In genomic region chr12:95589011-95589410, GRCm38 (mm10) we compare ENCODE assay signal across 26 mouse cellular contexts.
"Had no signal": no experiment of that assay in that cellular context is flagged by ENCODE, and none has a peak within 500 bp of the region (broad histone marks: within the 10 kb centered on the region; RNA-seq: fewer than 3 reads in every experiment).

No protein-coding gene starts in this region.

- H3K36me3 ChIP-seq: heart, embryonic 13.5 days; heart, embryonic 15.5 days; hindbrain, embryonic 13.5 days; hindbrain, embryonic 15.5 days; kidney, embryonic 15.5 days; limb, embryonic 13.5 days; limb, embryonic 15.5 days had no signal

- ATAC-seq: hindbrain, postnatal 0 days; intestine, embryonic 16.5 days had no signal

- H3K4me3 ChIP-seq: heart, adult 2 months; heart, embryonic 13.5 days; heart, embryonic 15.5 days; hindbrain, embryonic 13.5 days; hindbrain, embryonic 15.5 days; kidney, embryonic 15.5 days; limb, embryonic 13.5 days; limb, embryonic 15.5 days had no signal

- H3K27ac ChIP-seq: heart, adult 2 months; heart, embryonic 13.5 days; heart, embryonic 15.5 days; hindbrain, embryonic 13.5 days; hindbrain, embryonic 15.5 days; hindbrain, postnatal 0 days; kidney, embryonic 15.5 days; limb, embryonic 13.5 days; limb, embryonic 15.5 days; liver, embryonic 14.5 days had no signal

- H3K9ac ChIP-seq: heart, embryonic 13.5 days; heart, embryonic 15.5 days; hindbrain, embryonic 13.5 days; hindbrain, embryonic 15.5 days; kidney, embryonic 15.5 days; limb, embryonic 13.5 days; limb, embryonic 15.5 days; liver, embryonic 14.5 days had no signal

- H3K9me3 ChIP-seq: heart, embryonic 13.5 days; heart, embryonic 15.5 days; hindbrain, embryonic 13.5 days; hindbrain, embryonic 15.5 days; kidney, embryonic 15.5 days; limb, embryonic 13.5 days; limb, embryonic 15.5 days had no signal

- H3K4me1 ChIP-seq: heart, embryonic 13.5 days; heart, embryonic 15.5 days; hindbrain, embryonic 13.5 days; hindbrain, embryonic 15.5 days; kidney, embryonic 15.5 days; limb, embryonic 13.5 days; limb, embryonic 15.5 days had no signal

- H3K27me3 ChIP-seq: heart, embryonic 13.5 days; heart, embryonic 15.5 days; hindbrain, embryonic 13.5 days; hindbrain, embryonic 15.5 days; kidney, embryonic 15.5 days; limb, embryonic 13.5 days; limb, embryonic 15.5 days had no signal

- H3K4me2 ChIP-seq: heart, embryonic 11.5 days; heart, embryonic 13.5 days; heart, embryonic 15.5 days; hindbrain, embryonic 13.5 days; hindbrain, embryonic 15.5 days; kidney, embryonic 15.5 days; limb, embryonic 13.5 days; limb, embryonic 15.5 days; liver, embryonic 11.5 days had no signal

- DNase-seq: gastrocnemius, postnatal 14 days; gastrocnemius, postnatal 36 days; heart, adult 11 months; heart, adult 2 months; heart, postnatal 14 days; heart, postnatal 36 days; kidney, adult 11 months; kidney, adult 2 months; kidney, adult 9 months; kidney, postnatal 10 days; kidney, postnatal 36 days; layer of hippocampus, adult 9-11 months; layer of hippocampus, postnatal 36 days; left cerebral cortex, postnatal 4 days had no signal
